Mouse (Mus musculus) small intestine, adult 2 months (tissue): Measurements from ENCODE around the gene Wdfy3.

Source experiments
- CTCF ChIP-seq: fragments of 200-500 bp; IDR thresholded peaks from 2 replicates; pipeline ENCODE4 v1.5.1; 2012; ENCODE audit warnings: low read depth, mild to moderate bottlenecking, control low read depth, inconsistent platforms, low read length, moderate library complexity, mixed read lengths; ENCODE audit not compliant: insufficient replicate concordance, insufficient read length; ENCODE audit errors: extremely low read depth
- POLR2A ChIP-seq: fragments of 200-500 bp; IDR thresholded peaks from 2 replicates; pipeline ENCODE4 v1.6.1; 2012; ENCODE audit warnings: low read depth, mild to moderate bottlenecking, control low read depth, inconsistent platforms, low read length, moderate library complexity

- TF ChIP-seq POLR2A (no peak), CTCF (no peak)
Observed at GRCm38 (mm10) chr5:102022018-102022898, 47.5 kb downstream of the Wdfy3 start.
